Mouse (Mus musculus) midbrain, embryonic 10.5 days (tissue): ENCODE measurements around the gene Plpp6. TPM values are rescaled to one million over a fixed set of nuclear protein-coding genes. Genes with fewer than 3 reads are reported as not detected.
"Not testable (repeated sequence)": the region's sequence is repeated elsewhere in the genome, so short reads cannot be mapped to it uniquely, and the experiment has no call there.

Experiments used
- DNase-seq: peaks from one replicate; pipeline ENCODE4 v3.0.0-alpha.2; 2017; ENCODE audit warnings: low spot score
- H3K27ac ChIP-seq: fragments of 300-500 bp; sonication (generic); replicated peaks from 2 replicates; pipeline ENCODE4 v1.5.1; 2016; ENCODE audit warnings: mild to moderate bottlenecking
- H3K27me3 ChIP-seq: fragments of 300-500 bp; sonication (generic); 2 replicates; pipeline ENCODE4 v1.6.1; 2016; ENCODE audit warnings: low read depth, mild to moderate bottlenecking; ENCODE audit not compliant: poor library complexity, severe bottlenecking
- H3K36me3 ChIP-seq: fragments of 300-500 bp; sonication (generic); 2 replicates; pipeline ENCODE4 v1.6.1; 2016; ENCODE audit warnings: mild to moderate bottlenecking, moderate library complexity
- H3K4me1 ChIP-seq: fragments of 300-500 bp; sonication (generic); 2 replicates; pipeline ENCODE4 v1.6.1; 2016
- H3K4me3 ChIP-seq: fragments of 300-500 bp; sonication (generic); 2 replicates; pipeline ENCODE4 v1.5.1; 2016; ENCODE audit warnings: mild to moderate bottlenecking, moderate library complexity
- H3K9me3 ChIP-seq: fragments of 300-500 bp; sonication (generic); replicated peaks from 2 replicates; pipeline ENCODE4 v1.6.1; 2016; ENCODE audit warnings: mild to moderate bottlenecking
- WGBS: fragments of 180-500 bp; shearing (Covaris S2); methylation state at CpG from one replicate; pipeline ENCODE4 v1.1.7; 2016; 5-methylcytosine and 5-hydroxymethylcytosine counted together
- polyA plus RNA-seq: library from polyadenylated mRNA; unstranded; fragments of >200 nt; fragmentation: Nextera tagmentation; extraction: Ambion mirVana; gene quantifications from 2 replicates; pipeline ENCODE4 v1.2.1, GENCODE M21; 2016

The Plpp6 gene
- polyA plus RNA-seq, 1 experiment from 2014 or later: 3.6 TPM

DNA sequence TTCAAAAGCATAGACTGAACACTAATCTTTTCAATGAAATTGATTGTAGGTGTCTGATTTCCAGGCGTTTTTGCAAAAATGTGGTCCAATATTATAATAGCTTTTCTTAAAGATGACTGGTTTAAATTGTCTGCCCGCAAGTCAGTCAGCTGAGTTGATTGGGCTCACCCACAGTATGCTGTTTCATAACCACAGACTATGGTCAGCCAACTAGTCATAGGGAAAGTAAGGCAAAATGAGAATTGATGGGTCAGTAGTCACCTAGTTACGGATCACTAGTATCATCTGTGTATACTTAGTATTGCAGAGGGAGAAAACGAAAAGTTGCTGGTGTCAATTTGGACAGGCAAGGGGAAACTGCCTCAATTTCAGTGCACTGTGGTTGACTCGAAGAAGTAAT is 27.6 kb downstream of the Plpp6 start:
- DNase-seq: no peak
- Histone ChIP-seq H3K36me3 (peaks cover 42% of the 10 kb centered on the region), H3K27ac (peak overlapping the region; percentile 95; the same call in 1 of the 2 replicates), H3K27me3 (0 out of 2 replicates have a peak, but pooled peaks cover 3% of the 10 kb centered on the region), H3K9me3 (no peaks in the 10 kb centered on the region), H3K4me1 (peaks cover 18% of the 10 kb centered on the region), H3K4me3 (peak overlapping the region; percentile 99)
- 73% methylated on average over 5 of the region's 5 CpGs for WGBS

- Histone ChIP-seq H3K4me3 (no peak overlapping the region), H3K9me3 (no peaks in the 10 kb centered on the region), H3K27me3 (no peaks in the 10 kb centered on the region), H3K27ac (no peak overlapping the region), H3K4me1 (peaks cover 11% of the 10 kb centered on the region), H3K36me3 (peaks cover 74% of the 10 kb centered on the region)
- WGBS: 85% methylated on average over 7 of the region's 7 CpGs
- no peak for DNase-seq
Observed at GRCm38 (mm10) chr19:28994870-28995269, 31.1 kb downstream of the Plpp6 start.

GRCm38 (mm10) chr19:28995366-28995765 is 31.6 kb downstream of the Plpp6 start:
- no peak for DNase-seq
- 93% methylated on average over 5 of the region's 5 CpGs for whole genome bisulfite sequencing
- H3K27ac ChIP-seq: no peak overlapping the region
- peaks cover 11% of the 10 kb centered on the region for H3K4me1 ChIP-seq
- H3K4me3 ChIP-seq: no peak overlapping the region
- peaks cover 79% of the 10 kb centered on the region for H3K36me3 ChIP-seq
- H3K27me3 ChIP-seq: no peaks in the 10 kb centered on the region
- no peaks in the 10 kb centered on the region for H3K9me3 ChIP-seq

- Histone ChIP-seq H3K36me3 (peaks cover 96% of the 10 kb centered on the region), H3K4me3 (no peak overlapping the region), H3K9me3 (no peaks in the 10 kb centered on the region), H3K27ac (no peak overlapping the region), H3K4me1 (no peaks in the 10 kb centered on the region), H3K27me3 (no peaks in the 10 kb centered on the region)
- 91% methylated on average over 4 of the region's 4 CpGs for WGBS
- no peak for DNase-seq
Observed at GRCm38 (mm10) chr19:28997976-28998630, 34.4 kb downstream of the Plpp6 start.

- DNase-seq, H3K4me1 ChIP-seq, H3K4me3 ChIP-seq, H3K27me3 ChIP-seq, H3K27ac ChIP-seq, H3K9me3 ChIP-seq: not testable (repeated sequence)
- 96% methylated on average over 16 of the region's 16 CpGs for WGBS
- H3K36me3 ChIP-seq: peaks cover 87% of the 10 kb centered on the region
Observed at GRCm38 (mm10) chr19:29000321-29000720, 36.6 kb downstream of the Plpp6 start.

DNA sequence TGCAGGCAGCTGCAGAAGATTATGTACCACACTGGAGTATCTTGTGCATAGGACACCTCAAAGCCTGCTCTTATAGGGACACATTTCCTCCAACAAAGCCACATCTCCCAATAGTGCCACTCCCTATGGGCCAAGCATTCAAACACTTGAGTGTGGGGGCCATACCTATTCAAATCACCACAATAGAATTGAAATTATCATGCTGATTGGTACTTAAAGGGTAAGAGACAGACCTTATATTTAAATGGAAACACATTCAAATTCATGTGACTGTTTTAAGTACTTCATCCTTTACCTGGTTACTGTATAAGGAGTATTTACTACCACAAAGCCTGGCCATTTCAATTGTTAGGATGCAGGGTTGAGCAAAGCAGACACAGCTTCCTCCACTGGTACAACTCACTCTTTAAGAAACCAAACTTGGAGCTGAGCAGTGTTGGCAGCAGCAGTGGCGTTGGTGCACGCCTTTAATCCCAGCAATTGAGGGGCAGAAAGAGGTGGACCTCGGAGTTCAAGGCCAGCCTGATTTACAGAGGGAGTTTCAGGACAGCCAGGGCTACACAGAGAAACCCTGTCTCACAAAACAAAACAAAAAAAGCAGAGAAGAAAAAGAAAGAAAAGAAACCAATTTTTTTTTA is 44.4 kb downstream of the Plpp6 start:
- H3K36me3 ChIP-seq: peaks cover 82% of the 10 kb centered on the region
- no peak overlapping the region for H3K4me3 ChIP-seq
- H3K27ac ChIP-seq: no peak overlapping the region
- no peaks in the 10 kb centered on the region for H3K27me3 ChIP-seq
- no peak for DNase-seq
- no peaks in the 10 kb centered on the region for H3K9me3 ChIP-seq
- no peaks in the 10 kb centered on the region for H3K4me1 ChIP-seq
- 89% methylated on average over 3 of the region's 3 CpGs for WGBS

- H3K27me3 ChIP-seq: no peaks in the 10 kb centered on the region
- WGBS: 93% methylated on average over 11 of the region's 11 CpGs
- H3K4me3 ChIP-seq: no peak overlapping the region
- no peak overlapping the region for H3K27ac ChIP-seq
- peaks cover 87% of the 10 kb centered on the region for H3K36me3 ChIP-seq
- DNase-seq: no peak
- H3K9me3 ChIP-seq: no peaks in the 10 kb centered on the region
- no peaks in the 10 kb centered on the region for H3K4me1 ChIP-seq
Observed at GRCm38 (mm10) chr19:29009046-29009445, 45.3 kb downstream of the Plpp6 start.

DNA sequence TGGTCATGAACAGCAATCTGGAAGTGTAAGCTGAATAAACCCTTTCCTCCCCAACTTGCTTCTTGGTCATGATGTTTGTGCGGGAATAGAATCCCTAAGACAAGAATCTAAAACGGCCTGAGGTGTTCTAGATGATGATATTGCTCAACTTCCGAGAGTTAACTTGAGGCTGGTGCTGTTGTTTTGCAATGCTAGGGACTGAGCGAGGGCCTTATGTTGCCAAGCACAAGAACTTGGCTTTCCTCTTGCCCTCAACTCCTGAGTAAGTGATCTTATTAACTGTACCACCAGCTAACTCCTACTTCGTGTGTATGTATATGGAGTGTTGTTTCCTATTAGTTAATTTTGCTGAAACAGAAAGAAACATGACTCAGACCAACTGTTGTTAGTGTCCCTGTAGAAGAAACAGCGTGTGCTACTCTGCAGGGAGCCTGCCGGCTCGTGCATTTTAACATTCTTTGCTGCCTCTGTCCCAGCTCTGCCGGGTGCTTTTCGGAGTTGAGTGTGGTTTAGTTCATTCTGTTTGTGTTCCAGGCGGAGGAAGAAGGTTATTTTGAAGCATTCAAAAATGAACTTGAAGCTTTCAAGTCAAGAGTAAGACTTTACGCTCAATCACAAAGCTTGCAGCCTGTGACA is 47.7 kb downstream of the Plpp6 start:
- no peak for DNase-seq
- Histone ChIP-seq H3K4me3 (no peak overlapping the region), H3K27me3 (no peaks in the 10 kb centered on the region), H3K27ac (no peak overlapping the region), H3K36me3 (peaks cover 93% of the 10 kb centered on the region), H3K9me3 (no peaks in the 10 kb centered on the region), H3K4me1 (no peaks in the 10 kb centered on the region)
- WGBS: 90% methylated on average over 12 of the region's 12 CpGs

DNA sequence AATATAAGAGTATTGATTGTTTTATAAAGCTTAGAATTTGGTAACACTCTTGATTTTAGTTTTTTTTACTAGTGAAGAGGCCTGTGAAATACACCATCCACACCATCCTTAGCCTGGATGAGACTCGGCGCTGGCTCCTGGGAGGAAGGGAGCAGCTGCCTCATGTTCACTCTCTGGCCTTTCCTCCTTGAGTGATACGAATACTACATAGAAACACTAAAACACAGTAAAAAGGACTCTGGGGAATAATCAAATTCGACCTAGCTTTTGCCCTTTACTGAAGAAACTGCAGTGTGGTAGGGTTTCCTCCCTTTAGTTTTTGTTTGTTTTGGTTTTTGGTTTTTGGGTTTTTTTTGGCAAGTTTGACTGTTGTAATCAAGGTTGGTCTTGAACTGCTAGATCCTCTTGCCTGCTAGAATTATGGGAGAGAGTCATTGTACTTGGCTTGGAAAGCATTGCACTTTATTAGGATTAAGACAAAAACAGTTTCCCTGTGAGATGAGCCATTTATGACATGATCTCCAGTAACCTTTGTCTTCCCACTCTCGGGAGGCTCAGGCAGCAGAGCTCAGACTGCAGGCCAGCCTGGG is 50.8 kb downstream of the Plpp6 start:
- no peaks in the 10 kb centered on the region for H3K9me3 ChIP-seq
- H3K27me3 ChIP-seq: no peaks in the 10 kb centered on the region
- H3K36me3 ChIP-seq: peaks cover 93% of the 10 kb centered on the region
- 90% methylated on average over 5 of the region's 5 CpGs for WGBS
- H3K4me1 ChIP-seq: no peaks in the 10 kb centered on the region
- H3K27ac ChIP-seq: no peak overlapping the region
- H3K4me3 ChIP-seq: no peak overlapping the region
- no peak for DNase-seq

DNA sequence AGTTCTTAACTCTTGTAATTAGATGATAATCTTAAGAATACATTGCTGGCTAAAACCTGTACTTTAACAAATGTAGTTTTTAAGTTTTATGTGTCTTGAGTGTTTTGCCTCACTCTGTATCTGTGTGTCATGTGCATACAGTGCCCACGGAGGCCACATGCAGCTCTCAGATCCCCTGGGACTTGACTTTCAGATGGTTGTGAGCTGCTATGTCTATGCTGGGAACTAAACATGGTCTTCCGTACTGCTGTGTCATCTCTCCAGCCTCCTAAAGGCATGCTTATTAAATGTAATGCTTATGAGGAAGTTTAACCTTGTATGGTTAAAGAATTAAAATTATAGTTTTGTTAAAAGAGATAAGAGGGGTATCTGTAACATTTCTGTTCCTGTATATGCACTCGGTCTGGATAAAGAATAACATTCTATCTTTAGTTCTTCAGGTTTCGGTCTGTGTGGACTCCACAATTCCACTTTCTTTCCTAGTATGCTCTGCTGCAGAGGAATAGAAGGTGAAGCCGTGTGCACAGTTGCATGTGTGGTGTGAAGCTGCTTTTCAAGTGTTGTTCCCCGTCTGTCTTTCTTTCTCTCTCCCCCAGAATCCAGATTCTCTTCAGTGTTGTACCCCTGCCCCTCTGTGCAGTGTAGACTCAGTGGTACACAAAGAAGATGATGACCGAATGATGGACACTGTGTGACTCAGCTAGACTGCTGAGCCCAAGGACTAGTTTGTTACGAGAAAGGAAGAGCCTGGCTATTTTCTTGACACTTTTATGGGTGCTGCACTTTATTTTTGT is 51.9 kb downstream of the Plpp6 start:
- H3K4me1 ChIP-seq: no peaks in the 10 kb centered on the region
- H3K9me3 ChIP-seq: no peaks in the 10 kb centered on the region
- no peak overlapping the region for H3K4me3 ChIP-seq
- H3K27ac ChIP-seq: no peak overlapping the region
- no peaks in the 10 kb centered on the region for H3K27me3 ChIP-seq
- 93% methylated on average over 8 of the region's 8 CpGs for WGBS
- peaks cover 97% of the 10 kb centered on the region for H3K36me3 ChIP-seq
- DNase-seq: no peak

GRCm38 (mm10) chr19:29016204-29016765 is 52.5 kb downstream of the Plpp6 start:
- no peak overlapping the region for H3K27ac ChIP-seq
- no peaks in the 10 kb centered on the region for H3K9me3 ChIP-seq
- H3K4me3 ChIP-seq: no peak overlapping the region
- H3K36me3 ChIP-seq: peaks cover 97% of the 10 kb centered on the region
- 94% methylated on average over 5 of the region's 5 CpGs for WGBS
- no peak for DNase-seq
- no peaks in the 10 kb centered on the region for H3K27me3 ChIP-seq
- H3K4me1 ChIP-seq: no peaks in the 10 kb centered on the region
